ENCODE assay signal across 7 mouse cellular contexts in the genomic region with DNA sequence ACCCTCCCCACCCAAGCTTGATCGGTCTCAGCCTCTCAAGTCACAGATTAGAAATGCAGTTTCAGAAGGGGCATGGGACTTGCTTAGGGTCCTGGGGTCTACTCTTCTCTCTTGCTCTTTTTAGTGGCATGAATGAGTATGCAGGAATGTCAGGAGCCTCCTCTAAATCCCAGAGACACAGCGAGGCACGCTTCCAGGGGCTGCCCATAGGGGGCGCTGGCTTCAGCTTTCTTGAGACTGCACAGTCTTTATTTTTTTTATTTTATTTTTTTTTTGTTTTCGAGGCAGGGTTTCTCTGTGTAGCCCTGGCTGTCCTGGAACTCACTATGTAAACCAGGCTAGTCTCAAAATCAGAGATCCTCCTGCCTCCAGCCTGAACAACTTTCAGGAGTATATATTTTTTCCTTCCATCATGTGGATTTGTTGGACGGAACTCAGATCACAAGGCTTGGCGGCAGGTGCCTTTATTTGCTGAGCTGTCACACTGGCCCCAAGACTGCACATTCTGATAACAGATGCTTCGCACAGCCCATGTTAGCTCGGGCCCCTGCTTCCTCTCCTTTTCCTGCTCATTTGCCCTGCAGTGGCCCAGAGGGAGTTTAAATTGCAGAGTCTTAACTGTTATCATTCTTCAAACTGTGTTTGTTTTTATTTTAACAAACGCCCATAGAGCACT. TPM values are rescaled to one million over a fixed set of nuclear protein-coding genes. Genes with fewer than 3 reads are reported as not detected.
DNase-seq lines count a peak whose midpoint lies in the region; ATAC-seq and TF ChIP-seq lines count a peak whose summit lies in the region.

No protein-coding gene starts in this region.

- no peaks in the 10 kb centered on the region for H3K9me3 ChIP-seq in kidney, embryonic 16.5 days (ENCODE audit: low read length)
- no peaks in the 10 kb centered on the region for H3K9me3 ChIP-seq in ES-Bruce4 (replicated peaks; ENCODE audit: control insufficient read depth, insufficient read depth, low read length, poor library complexity, severe bottlenecking)

- TF ChIP-seq EP300 in ES-Bruce4 (IDR thresholded peaks at IDR 0.05; ENCODE audit: insufficient read depth, low read depth, low read length): no peak

- H3K9ac ChIP-seq in kidney, embryonic 16.5 days (replicated peaks; ENCODE audit: low read length): no peak overlapping the region
- no peak overlapping the region for H3K9ac ChIP-seq in ES-Bruce4 (ENCODE audit: low read depth, poor library complexity, severe bottlenecking)
- no peak overlapping the region for H3K9ac ChIP-seq in liver, adult 2 months (ENCODE audit: low read depth, low read length)

- H3K4me3 ChIP-seq in kidney, adult 2 months (ENCODE audit: insufficient read depth, low read depth, low read length): no peak overlapping the region
- H3K4me3 ChIP-seq in kidney, embryonic 16.5 days (ENCODE audit: low read length): no peak overlapping the region
- 0 out of 2 replicates have a peak overlapping the region, but pooled peaks have one; percentile 12 for H3K4me3 ChIP-seq in ES-Bruce4 (ENCODE audit: low read depth, low read length)
- H3K4me3 ChIP-seq in liver, adult 2 months (ENCODE audit: insufficient read depth, low read depth, low read length): no peak overlapping the region

- 44% methylated on average over 10 of the region's 10 CpGs for WGBS in kidney, adult 2 months
- WGBS in kidney, embryonic 16.5 days: 36% methylated on average over 10 of the region's 10 CpGs
- 36% methylated on average over 10 of the region's 10 CpGs for WGBS in liver, adult 2 months

- peak; percentile 29 for DNase-seq in kidney, adult 2 months
- peak; percentile 42 to 56 for DNase-seq in B cell, adult 2 months
- peak; percentile 81 to 86 for DNase-seq in cerebellum, postnatal 25 days
- no peak for DNase-seq in liver, adult 2 months (ENCODE audit: extremely low read depth, low read depth, low spot score)
- DNase-seq in layer of hippocampus, postnatal 36 days: no peak

- no peak for TF ChIP-seq POLR2A in kidney, adult 2 months (IDR thresholded peaks at IDR 0.05; ENCODE audit: low read depth, low read length)
- TF ChIP-seq POLR2A in ES-Bruce4 (IDR thresholded peaks at IDR 0.05; ENCODE audit: insufficient read depth, low read length): no peak
- TF ChIP-seq POLR2A in liver, adult 2 months (IDR thresholded peaks at IDR 0.05; ENCODE audit: extremely low read depth, insufficient read depth, low read length): no peak

- TF ChIP-seq CTCF in kidney, adult 2 months (conservative IDR thresholded peaks at IDR 0.05; ENCODE audit: insufficient read depth, insufficient read length, low read depth, low read length): peak; percentile 58
- TF ChIP-seq CTCF in ES-Bruce4 (IDR thresholded peaks at IDR 0.05; ENCODE audit: low read depth, low read length): peak; percentile 71
- TF ChIP-seq CTCF in liver, adult 2 months (IDR thresholded peaks at IDR 0.05; ENCODE audit: low read depth, low read length): peak; percentile 79

- no peaks in the 10 kb centered on the region for H3K4me1 ChIP-seq in kidney, adult 2 months (ENCODE audit: control insufficient read depth, insufficient read depth, low read length)
- H3K4me1 ChIP-seq in kidney, embryonic 16.5 days (ENCODE audit: insufficient read depth, low read length): peaks cover 21% of the 10 kb centered on the region
- no peaks in the 10 kb centered on the region for H3K4me1 ChIP-seq in ES-Bruce4 (ENCODE audit: control insufficient read depth, insufficient read depth, low read length)
- H3K4me1 ChIP-seq in liver, adult 2 months (ENCODE audit: control insufficient read depth, insufficient read depth, low read length): no peaks in the 10 kb centered on the region

- H3K36me3 ChIP-seq in kidney, adult 2 months (ENCODE audit: control insufficient read depth, insufficient read depth, low read length): no peaks in the 10 kb centered on the region
- no peaks in the 10 kb centered on the region for H3K36me3 ChIP-seq in kidney, embryonic 16.5 days (ENCODE audit: insufficient read depth, low read length)
- no peaks in the 10 kb centered on the region for H3K36me3 ChIP-seq in ES-Bruce4 (ENCODE audit: control insufficient read depth, insufficient read depth, low read length, poor library complexity, severe bottlenecking)
- no peaks in the 10 kb centered on the region for H3K36me3 ChIP-seq in liver, adult 2 months (ENCODE audit: control insufficient read depth, insufficient read depth, low read length)

- H3K27me3 ChIP-seq in kidney, adult 2 months (replicated peaks; ENCODE audit: control insufficient read depth, insufficient read depth, low read length): peaks cover 1% of the 10 kb centered on the region; the same call in 1 of the 2 replicates
- H3K27me3 ChIP-seq in kidney, embryonic 16.5 days (ENCODE audit: insufficient read depth, low read length): peaks cover 41% of the 10 kb centered on the region
- H3K27me3 ChIP-seq in ES-Bruce4 (ENCODE audit: control insufficient read depth, insufficient read depth, low read length, poor library complexity, severe bottlenecking): peaks cover 21% of the 10 kb centered on the region
- H3K27me3 ChIP-seq in liver, adult 2 months (ENCODE audit: control insufficient read depth, insufficient read depth, low read length): peaks cover 18% of the 10 kb centered on the region

- no peaks in the 10 kb centered on the region for H3K79me2 ChIP-seq in liver, adult 2 months (ENCODE audit: control insufficient read depth, insufficient read depth, low read length)

- no peak for ATAC-seq in kidney, embryonic 16.5 days (ENCODE audit: low FRiP score, low TSS enrichment)

- H3K4me2 ChIP-seq in kidney, embryonic 16.5 days (replicated peaks; ENCODE audit: low read depth, low read length): no peak overlapping the region

- no peak overlapping the region for H3K27ac ChIP-seq in kidney, adult 2 months (ENCODE audit: insufficient read depth, low read depth, low read length)
- H3K27ac ChIP-seq in kidney, embryonic 16.5 days (ENCODE audit: low read length): no peak overlapping the region
- peak overlapping the region; percentile 60; the same call in 1 of the 2 replicates for H3K27ac ChIP-seq in ES-Bruce4 (ENCODE audit: insufficient read depth, low read length)
- no peak overlapping the region for H3K27ac ChIP-seq in liver, adult 2 months (replicated peaks; ENCODE audit: insufficient read depth, low read depth, low read length)

RNA-seq across cellular contexts. Expression of a gene that starts 9.8 kb away (rescaled TPM):
- 82.4 and 95.0 TPM in 2 replicates for polyA plus RNA-seq in kidney, adult 2 months (2012; rRNA removed)
- polyA plus RNA-seq in kidney, embryonic 16.5 days (2015; fragmentation: Nextera tagmentation; extraction: Ambion mirVana): 91.4 and 91.6 TPM in 2 replicates
- 35.2 and 36.5 TPM in 2 replicates for polyA plus RNA-seq in ES-Bruce4 (2011; ENCODE audit: insufficient read depth, insufficient read length, low read depth, missing spikeins)
- 18.3 and 19.9 TPM in 2 replicates for total RNA-seq in liver, adult 2 months (2014; rRNA removed)
- polyA plus RNA-seq in liver, adult 2 months (2012; rRNA removed): 49.8 and 86.4 TPM in 2 replicates
- total RNA-seq in layer of hippocampus, postnatal 36 days (2021): 10 to 100 TPM; 63.6 to 73.5 TPM

RNA-seq across cellular contexts. Expression of a gene that starts 24.3 kb away (rescaled TPM):
- polyA plus RNA-seq in kidney, adult 2 months (2012; rRNA removed): 0.05 and 0.08 TPM in 2 replicates
- 1.00 and 1.5 TPM in 2 replicates for polyA plus RNA-seq in kidney, embryonic 16.5 days (2015; fragmentation: Nextera tagmentation; extraction: Ambion mirVana)
- polyA plus RNA-seq in ES-Bruce4 (2011; ENCODE audit: insufficient read depth, insufficient read length, low read depth, missing spikeins): not detected in 2 replicates
- not detected in 2 replicates for total RNA-seq in liver, adult 2 months (2014; rRNA removed)
- not detected in 2 replicates for polyA plus RNA-seq in liver, adult 2 months (2012; rRNA removed)
- 1 to 10 TPM; 6.5 to 7.4 TPM for total RNA-seq in layer of hippocampus, postnatal 36 days (2021)

RNA-seq across cellular contexts. Expression of a gene that starts 50.8 kb away (rescaled TPM):
- 34.6 and 43.9 TPM in 2 replicates for polyA plus RNA-seq in kidney, adult 2 months (2012; rRNA removed)
- polyA plus RNA-seq in kidney, embryonic 16.5 days (2015; fragmentation: Nextera tagmentation; extraction: Ambion mirVana): 61.4 and 61.5 TPM in 2 replicates
- polyA plus RNA-seq in ES-Bruce4 (2011; ENCODE audit: insufficient read depth, insufficient read length, low read depth, missing spikeins): 18.0 and 19.8 TPM in 2 replicates
- 0.55 and 1.5 TPM in 2 replicates for total RNA-seq in liver, adult 2 months (2014; rRNA removed)
- polyA plus RNA-seq in liver, adult 2 months (2012; rRNA removed): 1.7 and 3.4 TPM in 2 replicates
- total RNA-seq in layer of hippocampus, postnatal 36 days (2021): 100 to 1,000 TPM; 166 to 180 TPM

RNA-seq across cellular contexts. Expression of a gene that starts 53.2 kb away (rescaled TPM):
- 31.6 and 51.9 TPM in 2 replicates for polyA plus RNA-seq in kidney, adult 2 months (2012; rRNA removed)
- 37.9 and 38.6 TPM in 2 replicates for polyA plus RNA-seq in kidney, embryonic 16.5 days (2015; fragmentation: Nextera tagmentation; extraction: Ambion mirVana)
- polyA plus RNA-seq in ES-Bruce4 (2011; ENCODE audit: insufficient read depth, insufficient read length, low read depth, missing spikeins): 13.3 and 15.1 TPM in 2 replicates
- 1.4 and 1.9 TPM in 2 replicates for total RNA-seq in liver, adult 2 months (2014; rRNA removed)
- polyA plus RNA-seq in liver, adult 2 months (2012; rRNA removed): 2.9 and 3.4 TPM in 2 replicates
- total RNA-seq in layer of hippocampus, postnatal 36 days (2021): 10 to 100 TPM; 76.8 to 82.8 TPM

RNA-seq across cellular contexts. Expression of a gene that starts 53.4 kb away (rescaled TPM):
- polyA plus RNA-seq in kidney, adult 2 months (2012; rRNA removed): 1.3 and 1.8 TPM in 2 replicates
- 0.77 and 0.99 TPM in 2 replicates for polyA plus RNA-seq in kidney, embryonic 16.5 days (2015; fragmentation: Nextera tagmentation; extraction: Ambion mirVana)
- 0.27 and 0.53 TPM in 2 replicates for polyA plus RNA-seq in ES-Bruce4 (2011; ENCODE audit: insufficient read depth, insufficient read length, low read depth, missing spikeins)
- 0.55 TPM in 1 of 2 replicates, not detected in the other for total RNA-seq in liver, adult 2 months (2014; rRNA removed)
- 0.06 and 0.15 TPM in 2 replicates for polyA plus RNA-seq in liver, adult 2 months (2012; rRNA removed)
- 10 to 100 TPM; 68.8 to 71.4 TPM for total RNA-seq in layer of hippocampus, postnatal 36 days (2021)

Comparison
In these comparisons a context has a peak if more than half of its experiments do, and no peak if none do; other contexts are left out.
1. DNase-seq: peak in kidney, adult 2 months (single experiment), B cell, adult 2 months (2 of 2) and cerebellum, postnatal 25 days (2 of 2); none in liver, adult 2 months (single experiment) and layer of hippocampus, postnatal 36 days (0 of 2).
2. Peak in every context shown above with its lines, with median percentiles within 50 percentile points of each other: CTCF ChIP-seq.